Mouse (Mus musculus): ENCODE measurements around the gene H2-Ob.
A peak's percentile ranks its signal among the peaks of the same experiment; 100 is the strongest.

The H2-Ob gene

GRCm38 (mm10) chr17:34281836-34282235 lies 43.1 kb downstream of the H2-Ob start:
- no peak for DNase-seq (ENCODE audit: low read depth, low spot score)

- DNase-seq (ENCODE audit: low read depth, low spot score), result no peak
Observed at GRCm38 (mm10) chr17:34285371-34285770, 46.7 kb downstream of the H2-Ob start.

DNA sequence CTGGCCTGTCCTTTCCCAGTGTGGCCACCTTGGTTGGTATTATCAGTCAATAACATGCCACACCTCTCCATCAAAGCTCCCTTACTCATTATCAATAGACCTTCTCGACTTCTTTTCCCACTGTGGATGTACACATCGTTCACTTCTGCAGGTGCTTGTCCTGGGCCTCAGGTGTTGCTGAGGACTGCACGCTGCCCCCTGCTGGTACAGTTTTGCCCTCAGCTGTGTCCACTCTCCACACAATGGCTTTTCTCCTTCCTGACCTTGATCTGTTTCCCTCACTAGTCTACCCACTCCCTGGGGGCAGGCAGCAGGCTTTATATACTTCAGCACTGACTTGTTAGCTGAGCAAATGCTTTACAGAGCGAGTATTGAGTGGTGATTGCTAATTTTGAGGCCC lies 47.1 kb downstream of the H2-Ob start:
- no peak for DNase-seq (ENCODE audit: low read depth, low spot score)

DNA sequence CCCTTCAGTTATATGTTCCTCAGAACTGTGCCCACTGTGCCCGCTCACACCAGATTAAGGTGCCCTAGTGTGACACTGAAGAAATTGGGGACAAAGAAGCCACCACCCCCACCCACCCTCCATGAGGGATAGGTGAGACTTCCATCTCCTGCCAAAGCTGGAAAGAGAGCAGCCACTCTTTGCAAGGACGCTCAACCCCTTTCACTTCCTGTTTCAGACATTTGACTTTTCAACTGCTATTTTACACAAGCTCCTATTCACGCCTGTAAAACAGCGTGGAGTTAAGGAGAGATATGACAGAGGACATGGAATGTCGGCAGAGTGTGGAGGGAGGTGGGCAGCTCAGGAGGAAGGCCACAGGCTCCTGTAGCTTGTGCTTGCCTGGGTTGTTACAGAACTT lies 47.8 kb downstream of the H2-Ob start:
- DNase-seq (ENCODE audit: low read depth, low spot score), result no peak

GRCm38 (mm10) chr17:34286999-34287398 lies 48.3 kb downstream of the H2-Ob start:
- no peak for DNase-seq (ENCODE audit: low read depth, low spot score)

- DNase-seq (ENCODE audit: low read depth, low spot score), result peak; percentile 68
Observed at GRCm38 (mm10) chr17:34287648-34288047, 48.9 kb downstream of the H2-Ob start, which contains the start of gene H2-Aa. Gene H2-Aa, minus strand, starts transcription at chr17:34287823.

GRCm38 (mm10) chr17:34288131-34288530 lies 49.4 kb downstream of the H2-Ob start:
- DNase-seq (ENCODE audit: low read depth, low spot score), result no peak

DNA sequence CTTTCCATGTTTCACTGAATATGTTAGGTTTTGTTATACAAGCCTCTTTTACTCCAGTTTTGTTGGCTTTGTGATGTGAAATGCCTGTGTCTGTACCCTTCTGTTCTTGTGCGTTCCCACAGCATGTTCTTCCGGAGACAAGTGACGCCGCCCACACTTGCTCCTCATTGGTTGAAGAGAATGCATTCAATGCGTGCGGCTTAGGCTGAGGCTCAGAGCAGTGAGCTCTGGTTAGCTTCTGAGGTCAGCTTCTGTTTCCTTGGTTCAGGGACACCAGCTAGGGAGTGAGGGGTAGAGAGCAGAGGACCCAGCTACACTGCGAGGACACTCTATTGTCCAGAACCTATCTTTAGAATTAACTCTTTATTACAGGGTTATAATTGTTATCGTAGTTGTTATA lies 52.9 kb downstream of the H2-Ob start:
- DNase-seq (ENCODE audit: low read depth, low spot score), result peak; percentile 82

GRCm38 (mm10) chr17:34292570-34292969 lies 53.9 kb downstream of the H2-Ob start:
- DNase-seq (ENCODE audit: low read depth, low spot score), result no peak

GRCm38 (mm10) chr17:34293533-34293932 lies 54.8 kb downstream of the H2-Ob start:
- DNase-seq (ENCODE audit: low read depth, low spot score), result no peak

DNA sequence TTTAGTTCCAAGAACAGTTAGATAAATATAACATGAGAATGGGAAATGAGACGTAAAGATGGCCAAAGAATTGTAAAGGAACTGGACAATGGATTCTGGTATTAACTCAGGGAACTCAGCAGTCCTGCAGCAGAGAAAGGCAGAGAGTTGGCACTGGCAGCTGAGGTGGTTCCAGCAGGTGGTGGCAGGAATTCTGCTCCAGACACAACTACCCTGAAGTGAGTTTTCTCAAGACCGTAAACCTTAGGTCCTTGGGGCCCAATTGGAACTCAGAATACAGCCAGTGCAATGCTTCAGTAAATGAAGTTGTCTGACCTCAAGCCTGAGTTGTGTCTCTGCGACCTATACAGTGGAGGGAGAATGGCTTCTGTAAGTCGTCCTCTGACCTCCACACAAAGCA lies 55.5 kb downstream of the H2-Ob start:
- DNase-seq (ENCODE audit: low read depth, low spot score), result no peak

- DNase-seq (ENCODE audit: low read depth, low spot score), result no peak
Observed at GRCm38 (mm10) chr17:34295307-34295706, 56.6 kb downstream of the H2-Ob start.

GRCm38 (mm10) chr17:34295891-34296794 lies 57.4 kb downstream of the H2-Ob start:
- peak; percentile 64 for DNase-seq (ENCODE audit: low read depth, low spot score)

DNA sequence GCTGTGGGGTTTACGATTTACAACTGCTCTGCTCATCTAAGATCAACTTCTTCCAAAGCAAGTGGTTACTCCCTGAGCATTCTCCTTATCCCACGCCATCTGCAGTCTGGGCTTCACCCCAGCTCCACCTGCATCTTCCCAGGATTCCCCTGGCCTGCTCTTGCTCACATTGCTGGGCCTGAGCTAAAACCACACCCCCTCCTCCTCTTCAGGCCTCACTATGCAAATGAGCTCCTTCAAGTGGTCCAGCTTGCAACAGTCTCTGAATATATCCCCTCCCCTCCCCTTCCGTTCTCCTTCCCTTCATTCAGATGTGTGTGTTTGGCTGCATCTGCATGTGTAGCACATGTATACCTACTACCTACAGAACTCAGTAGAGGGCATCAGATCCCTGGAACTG lies 60.7 kb downstream of the H2-Ob start:
- peak; percentile 60 for DNase-seq (ENCODE audit: low read depth, low spot score)

DNA sequence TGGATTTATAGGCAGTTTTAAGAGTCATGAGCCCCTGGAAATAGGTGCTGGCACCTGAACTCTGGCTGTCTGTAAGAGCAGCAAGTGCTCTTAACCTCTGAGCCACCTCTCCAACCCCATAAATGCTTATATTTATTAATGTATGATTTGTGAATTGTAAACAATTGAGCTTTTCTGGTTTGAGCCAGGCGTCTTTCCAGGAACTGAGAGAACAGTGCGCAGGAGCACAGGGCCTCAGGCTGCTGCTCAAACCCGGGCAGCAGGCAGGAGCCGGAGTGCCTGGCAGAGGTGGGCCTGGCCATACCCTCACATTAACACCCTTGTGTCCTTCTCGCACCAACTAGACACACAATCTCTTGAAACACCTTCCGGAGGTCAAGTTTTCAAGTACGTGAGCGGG lies 61.4 kb downstream of the H2-Ob start:
- DNase-seq (ENCODE audit: low read depth, low spot score), result no peak

- DNase-seq (ENCODE audit: low read depth, low spot score), result no peak
Observed at GRCm38 (mm10) chr17:34300691-34301566, 62.2 kb downstream of the H2-Ob start.

- no peak for DNase-seq (ENCODE audit: low read depth, low spot score)
Observed at GRCm38 (mm10) chr17:34301670-34302190, 63.0 kb downstream of the H2-Ob start.

DNA sequence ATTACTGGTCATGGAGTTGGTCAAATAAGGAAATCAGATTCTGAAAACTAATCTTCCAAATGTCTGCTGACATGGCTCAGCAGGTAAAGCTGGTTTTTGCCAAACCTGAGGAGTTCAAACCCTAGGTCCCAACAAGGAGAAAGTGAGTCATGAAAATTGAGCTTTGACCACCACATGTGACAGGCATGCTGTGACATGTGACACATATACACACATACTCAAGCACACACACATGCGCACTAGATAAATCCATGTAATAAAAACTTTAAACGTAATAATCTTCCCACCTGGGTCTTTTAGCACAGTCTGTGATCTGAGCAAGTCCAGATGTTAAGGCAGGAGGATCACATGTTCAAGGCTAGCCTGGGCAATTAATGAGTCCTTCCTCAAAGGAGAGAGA lies 65.1 kb downstream of the H2-Ob start:
- DNase-seq (ENCODE audit: low read depth, low spot score), result no peak

All from ZHBTc4 (cell line).